Mouse (Mus musculus) olfactory bulb, adult 2 months (tissue): Measurements from ENCODE around the gene Tm4sf1.

Experiments used
- CTCF ChIP-seq: fragments of 200-500 bp; IDR thresholded peaks from 2 replicates; pipeline ENCODE4 v1.5.1; 2012; ENCODE audit warnings: low read depth, mild to moderate bottlenecking, low read length, moderate library complexity; ENCODE audit not compliant: insufficient read depth
- POLR2A ChIP-seq: fragments of 200-500 bp; IDR thresholded peaks from 2 replicates; pipeline ENCODE4 v1.6.1; 2012; ENCODE audit warnings: mild to moderate bottlenecking, low read depth, low read length, moderate library complexity; ENCODE audit not compliant: insufficient read depth

DNA sequence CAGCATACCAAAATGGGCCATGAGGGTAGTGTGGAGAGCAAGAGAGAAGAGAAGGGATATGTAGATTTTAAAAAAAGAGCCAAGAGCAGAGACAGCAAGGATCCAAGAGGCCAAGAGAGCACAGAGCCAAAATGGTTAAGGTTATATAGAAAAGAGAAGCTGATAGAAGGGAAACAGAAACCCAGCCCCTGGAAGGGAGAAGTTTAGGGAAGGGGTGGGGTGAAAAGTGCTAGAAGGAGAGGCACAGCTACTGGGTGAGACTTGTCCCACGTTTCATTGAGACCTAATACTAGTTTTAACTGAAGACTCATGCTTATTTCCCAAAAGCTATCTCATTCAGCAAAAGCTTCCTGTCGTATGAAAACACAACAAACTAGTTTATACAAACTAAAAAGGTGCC is 56.5 kb downstream of the Tm4sf1 start:
- TF ChIP-seq POLR2A (no peak), CTCF (no peak)
